Mouse (Mus musculus) macrophage (primary cell): ENCODE results near the gene BC030867. TPM values are rescaled to one million over a fixed set of nuclear protein-coding genes. Genes with fewer than 3 reads are reported as not detected.

ENCODE experiments used
- H3K27ac ChIP-seq: fragments of 350-480 bp; formaldehyde crosslinking; 2 replicates; pipeline ENCODE4 v1.9.0; 2021
- H3K36me3 ChIP-seq: fragments of 350-480 bp; formaldehyde crosslinking; 2 replicates; pipeline ENCODE4 v1.9.0; 2021; ENCODE audit errors: inconsistent target
- H3K4me3 ChIP-seq: fragments of 350-480 bp; formaldehyde crosslinking; 2 replicates; pipeline ENCODE4 v1.9.0; 2021; ENCODE audit errors: inconsistent target
- H3K79me2 ChIP-seq: fragments of 350-480 bp; formaldehyde crosslinking; 2 replicates; pipeline ENCODE4 v1.9.0; 2021; ENCODE audit errors: inconsistent target
- WGBS: methylation state at CpG from one replicate; pipeline ENCODE4 v1.1.7; 2026; ENCODE audit warnings: inconsistent platforms; ENCODE audit not compliant: missing documents; 5-methylcytosine and 5-hydroxymethylcytosine counted together
- polyA plus RNA-seq: library from polyadenylated mRNA; stranded (reverse); fragments of 250-400 nt; gene quantifications from 3 replicates; pipeline ENCODE4 v1.2.4, GENCODE M21; 2018; ENCODE audit warnings: inconsistent platforms

BC030867 gene
- polyA plus RNA-seq, 1 experiment from 2014 or later: 1.5 TPM

DNA sequence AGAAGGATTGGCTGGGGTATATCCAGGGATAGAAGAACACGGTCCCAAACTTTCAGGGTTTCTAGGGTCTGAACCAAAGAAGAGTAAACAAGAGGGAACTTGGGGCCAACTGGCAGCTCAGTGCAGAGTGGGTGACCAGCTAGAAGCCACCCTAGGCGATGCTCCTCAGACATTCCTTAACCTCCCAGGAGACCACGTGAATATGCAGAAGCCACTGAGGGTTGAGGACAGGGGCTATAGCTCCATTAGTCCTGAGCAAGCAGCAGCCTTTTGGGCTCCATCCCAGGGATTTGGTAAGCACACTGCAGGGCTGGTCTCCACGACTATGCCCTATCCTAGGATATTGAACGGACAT, 31.8 kb upstream of the BC030867 start:
- Histone ChIP-seq H3K4me3 (no peak overlapping the region), H3K27ac (no peak overlapping the region), H3K36me3 (peaks cover 4% of the 10 kb centered on the region; the same call in 1 of the 2 replicates), H3K79me2 (peaks cover 92% of the 10 kb centered on the region)
- 90% methylated on average over 5 of the region's 5 CpGs for WGBS

DNA sequence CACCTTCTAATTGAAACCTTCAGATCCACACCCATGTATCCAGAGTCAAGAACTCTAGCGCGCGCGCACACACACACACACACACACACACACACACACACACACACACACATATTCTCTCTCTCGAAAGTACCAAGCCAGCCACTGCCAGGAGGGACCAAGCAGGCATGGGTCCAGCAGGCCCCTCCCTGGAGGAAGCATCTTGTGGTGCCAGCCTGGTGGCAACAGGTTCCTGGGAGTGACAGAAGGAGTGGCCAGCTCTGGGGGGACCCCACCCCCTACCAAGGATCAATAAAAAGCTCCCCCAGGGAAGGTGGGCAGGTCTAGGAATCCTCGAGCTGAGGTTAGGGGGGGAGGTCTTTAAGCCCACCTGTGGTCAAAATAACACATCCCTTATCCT, 31.3 kb upstream of the BC030867 start:
- H3K36me3 ChIP-seq: no peaks in the 10 kb centered on the region

GRCm38 (mm10) chr11:102217876-102218430, 30.7 kb upstream of the BC030867 start:
- H3K27ac ChIP-seq: peak overlapping the region; percentile 44
- WGBS: 31% methylated on average over 7 of the region's 7 CpGs
- no peaks in the 10 kb centered on the region for H3K36me3 ChIP-seq
- peak overlapping the region; percentile 33 for H3K4me3 ChIP-seq
- peaks cover 92% of the 10 kb centered on the region for H3K79me2 ChIP-seq

More for the DNA sequence above, 31.3 kb upstream of the BC030867 start:
- WGBS: 61% methylated on average over 6 of the region's 6 CpGs
- H3K79me2 ChIP-seq: peaks cover 92% of the 10 kb centered on the region
- peak overlapping the region; percentile 44 for H3K27ac ChIP-seq
- H3K4me3 ChIP-seq: peak overlapping the region; percentile 33; the same call in 1 of the 2 replicates

GRCm38 (mm10) chr11:102218783-102219182, 29.9 kb upstream of the BC030867 start:
- Histone ChIP-seq H3K27ac (peak overlapping the region; percentile 80), H3K4me3 (peak overlapping the region; percentile 33), H3K79me2 (peaks cover 92% of the 10 kb centered on the region), H3K36me3 (peaks cover 1% of the 10 kb centered on the region)
- 0% methylated on average over 10 of the region's 10 CpGs for WGBS

GRCm38 (mm10) chr11:102219247-102219993, 29.3 kb upstream of the BC030867 start:
- Histone ChIP-seq H3K79me2 (peaks cover 92% of the 10 kb centered on the region), H3K36me3 (peaks cover 7% of the 10 kb centered on the region), H3K4me3 (no peak overlapping the region), H3K27ac (peak overlapping the region; percentile 80)
- WGBS: 47% methylated on average over 14 of the region's 14 CpGs

- H3K4me3 ChIP-seq: no peak overlapping the region
Measured at GRCm38 (mm10) chr11:102219994-102220346, 28.7 kb upstream of the BC030867 start.

DNA sequence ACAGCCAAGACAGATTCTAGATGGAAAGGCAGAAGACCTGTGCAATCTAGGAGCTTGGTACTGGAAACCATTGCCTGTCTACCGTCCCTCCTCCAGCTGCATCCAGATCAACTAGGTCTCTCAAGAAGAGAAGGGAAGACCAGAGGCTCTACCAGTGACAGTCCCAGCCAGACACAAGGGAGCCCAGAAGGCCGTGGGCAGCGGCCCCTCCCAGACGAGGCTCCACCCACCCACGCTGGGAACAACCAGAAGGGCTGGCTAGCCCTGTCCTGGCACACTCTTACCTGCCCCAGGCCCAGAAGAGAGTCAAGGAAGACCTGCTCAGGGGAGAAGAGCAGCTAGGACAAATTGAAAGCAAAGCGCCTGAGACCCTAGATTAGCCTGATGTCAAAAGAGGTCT, 28.2 kb upstream of the BC030867 start:
- Histone ChIP-seq H3K4me3 (no peak overlapping the region), H3K27ac (no peak overlapping the region), H3K36me3 (peaks cover 10% of the 10 kb centered on the region), H3K79me2 (peaks cover 92% of the 10 kb centered on the region)
- 66% methylated on average over 6 of the region's 6 CpGs for WGBS

More at GRCm38 (mm10) chr11:102219994-102220346, 28.7 kb upstream of the BC030867 start:
- Histone ChIP-seq H3K27ac (peak overlapping the region; percentile 80), H3K79me2 (peaks cover 92% of the 10 kb centered on the region), H3K36me3 (peaks cover 10% of the 10 kb centered on the region)
- 41% methylated on average over 3 of the region's 4 CpGs for WGBS

DNA sequence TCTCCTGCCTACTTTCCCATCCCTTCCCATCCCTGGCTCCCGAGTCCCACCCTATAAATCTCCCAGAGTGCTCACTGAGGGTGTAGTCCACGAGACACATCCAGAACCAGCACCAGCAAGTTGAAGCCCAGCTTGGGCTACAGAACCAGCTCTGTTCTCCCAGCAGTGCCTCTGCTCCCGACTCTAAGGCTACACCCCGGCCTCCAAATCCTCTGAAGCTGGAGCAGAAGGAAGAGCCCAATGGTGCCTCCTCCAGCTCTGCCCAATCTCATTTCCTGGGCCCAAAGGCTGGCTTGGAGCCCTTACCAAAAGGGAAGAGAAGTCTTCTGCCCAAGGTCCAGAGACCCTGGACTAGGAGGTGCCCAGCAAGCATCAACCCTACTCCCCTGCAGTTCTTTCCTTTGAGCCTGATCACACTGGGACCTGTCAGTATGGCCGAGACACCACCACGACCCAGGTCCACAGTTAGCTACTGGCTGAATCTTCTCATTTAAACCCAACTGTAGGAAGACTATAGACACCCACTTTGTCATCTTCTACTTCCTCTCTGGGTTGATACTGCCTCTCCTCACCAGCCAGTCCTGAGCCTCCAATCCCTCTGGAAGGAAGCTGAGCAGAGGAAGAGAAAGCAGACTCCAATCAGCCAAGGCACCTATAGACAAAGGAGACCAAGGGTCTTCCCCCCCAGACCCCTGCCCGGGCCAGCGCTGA, 27.3 kb upstream of the BC030867 start:
- 65% methylated on average over 8 of the region's 8 CpGs for WGBS
- peaks cover 10% of the 10 kb centered on the region for H3K36me3 ChIP-seq
- H3K27ac ChIP-seq: peak overlapping the region; percentile 19
- peaks cover 92% of the 10 kb centered on the region for H3K79me2 ChIP-seq
- no peak overlapping the region for H3K4me3 ChIP-seq

- peaks cover 92% of the 10 kb centered on the region for H3K79me2 ChIP-seq
Measured at GRCm38 (mm10) chr11:102221954-102222351, 26.7 kb upstream of the BC030867 start.

GRCm38 (mm10) chr11:102223166-102223565, 25.5 kb upstream of the BC030867 start:
- no peak overlapping the region for H3K27ac ChIP-seq
- 62% methylated on average over 6 of the region's 6 CpGs for whole genome bisulfite sequencing
- no peak overlapping the region for H3K4me3 ChIP-seq
- H3K79me2 ChIP-seq: peaks cover 92% of the 10 kb centered on the region
- H3K36me3 ChIP-seq: peaks cover 10% of the 10 kb centered on the region

More at GRCm38 (mm10) chr11:102221954-102222351, 26.7 kb upstream of the BC030867 start:
- WGBS: 78% methylated on average over 8 of the region's 8 CpGs
- H3K27ac ChIP-seq: peak overlapping the region; percentile 19; the same call in 1 of the 2 replicates
- H3K36me3 ChIP-seq: peaks cover 10% of the 10 kb centered on the region
- H3K4me3 ChIP-seq: no peak overlapping the region

- WGBS: 79% methylated on average over 22 of the region's 22 CpGs
- Histone ChIP-seq H3K36me3 (peaks cover 10% of the 10 kb centered on the region), H3K79me2 (peaks cover 95% of the 10 kb centered on the region), H3K4me3 (no peak overlapping the region), H3K27ac (no peak overlapping the region)
Measured at GRCm38 (mm10) chr11:102224686-102225085, 24.0 kb upstream of the BC030867 start.

DNA sequence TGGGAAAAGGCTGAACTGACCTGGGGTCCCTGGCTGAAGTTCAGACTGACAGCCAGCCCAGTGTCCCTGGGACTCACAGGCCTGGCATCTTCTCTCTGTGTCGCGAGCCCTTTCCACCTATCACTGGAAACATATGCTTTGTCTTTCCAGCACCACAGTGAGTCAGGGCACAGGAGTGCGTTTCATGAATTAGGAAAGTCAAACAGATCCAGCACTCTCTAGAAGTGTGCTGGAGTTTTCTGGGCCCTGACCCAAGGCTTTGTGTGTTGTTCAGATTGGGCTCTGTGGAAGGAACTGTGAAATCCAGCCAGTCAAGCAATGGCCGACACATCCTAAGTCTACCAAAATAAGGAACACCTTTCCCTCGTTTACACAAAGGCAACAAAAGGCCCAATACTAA, 23.5 kb upstream of the BC030867 start:
- Histone ChIP-seq H3K4me3 (no peak overlapping the region), H3K27ac (no peak overlapping the region), H3K79me2 (peaks cover 90% of the 10 kb centered on the region), H3K36me3 (peaks cover 10% of the 10 kb centered on the region)
- WGBS: 82% methylated on average over 5 of the region's 5 CpGs

- peaks cover 79% of the 10 kb centered on the region for H3K79me2 ChIP-seq
- WGBS: 94% methylated on average over 12 of the region's 12 CpGs
- peaks cover 10% of the 10 kb centered on the region for H3K36me3 ChIP-seq
- H3K27ac ChIP-seq: no peak overlapping the region
- no peak overlapping the region for H3K4me3 ChIP-seq
Measured at GRCm38 (mm10) chr11:102226067-102226978, 22.4 kb upstream of the BC030867 start.
